ENCODE assay signal across 19 mouse cellular contexts in the genomic region with DNA sequence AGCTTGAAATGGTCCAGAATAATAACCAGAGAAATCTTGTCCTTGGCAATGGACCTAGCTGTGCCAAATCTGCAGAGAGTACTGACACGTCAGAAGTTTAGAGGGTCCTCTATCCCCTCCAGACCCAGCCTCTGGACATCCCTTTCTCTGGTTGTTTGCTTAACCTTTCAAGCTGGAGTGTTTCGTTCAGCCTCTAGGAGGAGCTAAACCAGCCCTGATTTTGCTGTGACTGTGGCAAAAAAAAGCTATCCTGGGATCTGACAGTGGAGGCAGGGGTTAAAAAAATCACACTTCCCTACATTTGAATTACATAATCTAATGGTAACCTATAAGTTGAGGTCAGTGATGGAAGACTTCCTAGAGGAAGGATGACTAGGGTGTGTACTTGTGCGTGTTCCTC.
DNase-seq lines count a peak whose midpoint lies in the region; ATAC-seq and TF ChIP-seq lines count a peak whose summit lies in the region.
"Had no signal": no experiment of that assay in that cellular context is flagged by ENCODE, and none has a peak within 500 bp of the region (broad histone marks: within the 10 kb centered on the region; RNA-seq: fewer than 3 reads in every experiment).

No protein-coding gene starts in this region.

- no peak overlapping the region for H3K4me3 ChIP-seq in heart, adult 2 months
- H3K4me3 ChIP-seq in heart, embryonic 12.5 days, result no peak overlapping the region
- H3K4me3 ChIP-seq in liver, postnatal 0 days (ENCODE audit: low read depth, low read length), result no peak overlapping the region
- no peak overlapping the region for H3K4me3 ChIP-seq in liver, embryonic 11.5 days (ENCODE audit: low read depth, low read length)
- H3K4me3 ChIP-seq: erythroblast, embryonic 14.5 days; forebrain, embryonic 15.5 days; hindbrain, embryonic 13.5 days; limb, embryonic 10.5 days; liver, embryonic 13.5 days; neural tube, embryonic 13.5 days had no signal

- no peaks in the 10 kb centered on the region for H3K9me3 ChIP-seq in heart, embryonic 12.5 days (replicated peaks)
- H3K9me3 ChIP-seq in liver, postnatal 0 days (ENCODE audit: low read length), result no peaks in the 10 kb centered on the region
- H3K9me3 ChIP-seq in liver, embryonic 11.5 days (ENCODE audit: control insufficient read depth, low read length), result no peaks in the 10 kb centered on the region
- H3K9me3 ChIP-seq: forebrain, embryonic 15.5 days; hindbrain, embryonic 13.5 days; limb, embryonic 10.5 days; liver, embryonic 13.5 days; neural tube, embryonic 13.5 days had no signal

- H3K4me1 ChIP-seq in heart, adult 2 months (ENCODE audit: control insufficient read depth, insufficient read depth, low read length), result no peaks in the 10 kb centered on the region
- H3K4me1 ChIP-seq in heart, embryonic 12.5 days (replicated peaks), result peaks cover 5% of the 10 kb centered on the region; the same call in 1 of the 2 replicates
- H3K4me1 ChIP-seq in liver, postnatal 0 days (ENCODE audit: insufficient read depth), result no peaks in the 10 kb centered on the region
- H3K4me1 ChIP-seq in liver, embryonic 11.5 days (replicated peaks; ENCODE audit: control insufficient read depth, insufficient read depth, low read length), result no peaks in the 10 kb centered on the region
- H3K4me1 ChIP-seq: forebrain, embryonic 15.5 days; hindbrain, embryonic 13.5 days; limb, embryonic 10.5 days; liver, embryonic 13.5 days had no signal

- H3K79me2 ChIP-seq in heart, adult 2 months (replicated peaks; ENCODE audit: control insufficient read depth, insufficient read depth, low read length), result no peaks in the 10 kb centered on the region

- peak; percentile 22; the same call in 1 of the 2 replicates for TF ChIP-seq CTCF in heart, adult 2 months (IDR thresholded peaks at IDR 0.05)
- TF ChIP-seq CTCF in liver, postnatal 0 days (IDR thresholded peaks at IDR 0.05; ENCODE audit: low read depth), result peak; percentile 19; the same call in 1 of the 2 replicates

- intact Hi-C loops in heart, adult 2 months (cut with DNase I), result no loop called here

- no peak for ATAC-seq in heart, embryonic 12.5 days (ENCODE audit: insufficient number of reproducible peaks, low FRiP score)
- no peak for ATAC-seq in liver, postnatal 0 days
- ATAC-seq in liver, embryonic 11.5 days (replicated peaks; ENCODE audit: low FRiP score), result no peak
- ATAC-seq: forebrain, embryonic 15.5 days had no signal

- 44% methylated on average over 3 of the region's 3 CpGs for WGBS in heart, adult 2 months
- 62% methylated on average over 3 of the region's 3 CpGs for whole genome bisulfite sequencing in heart, embryonic 12.5 days
- 50% methylated on average over 3 of the region's 3 CpGs for WGBS in liver, postnatal 0 days (ENCODE audit: insufficient replicate concordance)
- WGBS in liver, embryonic 11.5 days, result 68% methylated on average over 3 of the region's 3 CpGs

- H3K9ac ChIP-seq in heart, adult 2 months (ENCODE audit: low read depth, low read length), result no peak overlapping the region
- H3K9ac ChIP-seq in heart, embryonic 12.5 days, result no peak overlapping the region
- no peak overlapping the region for H3K9ac ChIP-seq in liver, postnatal 0 days (replicated peaks)
- no peak overlapping the region for H3K9ac ChIP-seq in liver, embryonic 11.5 days (ENCODE audit: low read depth, low read length)
- H3K9ac ChIP-seq: forebrain, embryonic 15.5 days; hindbrain, embryonic 13.5 days; liver, embryonic 13.5 days; neural tube, embryonic 13.5 days had no signal

- no peak overlapping the region for H3K4me2 ChIP-seq in heart, embryonic 12.5 days
- H3K4me2 ChIP-seq in liver, postnatal 0 days (ENCODE audit: low read depth, low read length), result no peak overlapping the region
- no peak overlapping the region for H3K4me2 ChIP-seq in liver, embryonic 11.5 days
- H3K4me2 ChIP-seq: forebrain, embryonic 15.5 days; hindbrain, embryonic 13.5 days; liver, embryonic 13.5 days; midbrain, embryonic 11.5 days; neural tube, embryonic 13.5 days had no signal

- no peak overlapping the region for H3K27ac ChIP-seq in heart, adult 2 months
- no peak overlapping the region for H3K27ac ChIP-seq in heart, embryonic 12.5 days (ENCODE audit: poor library complexity, severe bottlenecking)
- no peak overlapping the region for H3K27ac ChIP-seq in liver, postnatal 0 days (ENCODE audit: low read depth)
- H3K27ac ChIP-seq in liver, embryonic 11.5 days (ENCODE audit: low read depth, low read length), result no peak overlapping the region
- H3K27ac ChIP-seq: forebrain, embryonic 15.5 days; hindbrain, embryonic 13.5 days; limb, embryonic 10.5 days; liver, embryonic 13.5 days had no signal

- no peaks in the 10 kb centered on the region for H3K27me3 ChIP-seq in heart, adult 2 months (ENCODE audit: control insufficient read depth, insufficient read depth, low read length)
- no peaks in the 10 kb centered on the region for H3K27me3 ChIP-seq in heart, embryonic 12.5 days (replicated peaks)
- H3K27me3 ChIP-seq in liver, postnatal 0 days (ENCODE audit: insufficient read depth, low read length), result no peaks in the 10 kb centered on the region
- H3K27me3 ChIP-seq in liver, embryonic 11.5 days (replicated peaks; ENCODE audit: control insufficient read depth, insufficient read depth, low read length), result no peaks in the 10 kb centered on the region
- H3K27me3 ChIP-seq: forebrain, embryonic 15.5 days; hindbrain, embryonic 13.5 days; liver, embryonic 13.5 days; neural tube, embryonic 13.5 days had no signal

- no peak for TF ChIP-seq EP300 in heart, adult 2 months (IDR thresholded peaks at IDR 0.05; ENCODE audit: insufficient read depth, low read depth, low read length)
- TF ChIP-seq EP300 in liver, postnatal 0 days (IDR thresholded peaks at IDR 0.05; ENCODE audit: low read depth), result no peak

- no peak for DNase-seq in heart, adult 2 months
- DNase-seq in liver, postnatal 0 days, result no peak
- no peak for DNase-seq in liver, embryonic 11.5 days (ENCODE audit: low spot score)
- DNase-seq in R1 (ENCODE audit: low read depth, low spot score), result peak; percentile 9
- DNase-seq in embryo, embryonic 10.5 days (ENCODE audit: low spot score), result peak; percentile 35
- no peak for DNase-seq in thymus, postnatal 36 days
- DNase-seq: adrenal gland, adult 2 months; cerebellum, adult 11-12 months; heart, adult 18-20 months; kidney, adult 2 months; liver, embryonic 13.5 days; right cerebral cortex, postnatal 25 days had no signal

- no peak for TF ChIP-seq POLR2A in heart, adult 2 months (IDR thresholded peaks at IDR 0.05; ENCODE audit: insufficient read depth, low read depth, low read length)

- H3K36me3 ChIP-seq in heart, adult 2 months (ENCODE audit: control insufficient read depth, insufficient read depth, low read length), result no peaks in the 10 kb centered on the region
- H3K36me3 ChIP-seq in heart, embryonic 12.5 days, result no peaks in the 10 kb centered on the region
- no peaks in the 10 kb centered on the region for H3K36me3 ChIP-seq in liver, postnatal 0 days (replicated peaks; ENCODE audit: insufficient read depth, low read length)
- H3K36me3 ChIP-seq in liver, embryonic 11.5 days (ENCODE audit: control insufficient read depth, insufficient read depth, low read length), result no peaks in the 10 kb centered on the region
- H3K36me3 ChIP-seq: forebrain, embryonic 15.5 days; hindbrain, embryonic 13.5 days; limb, embryonic 10.5 days; liver, embryonic 13.5 days; neural tube, embryonic 13.5 days had no signal

Comparison
In these comparisons a context has a peak if more than half of its experiments do, and no peak if none do; other contexts are left out.
1. DNase-seq: peak in R1 (single experiment) and embryo, embryonic 10.5 days (single experiment); none in heart, adult 2 months (0 of 2), liver, postnatal 0 days (single experiment), liver, embryonic 11.5 days (single experiment) and thymus, postnatal 36 days (0 of 2).